Mouse (Mus musculus) T-helper 17 cell (primary cell): ENCODE measurements at regions not wholly inside any gene's neighbourhood (a gene's known extent, or its start where the extent isn't known, plus 50 kb on each side); places are given as distances from the start of the nearest gene placed in this dataset.

Experiments
- in situ Hi-C, 2 experiments: fragments of 300-600 bp; cut with MboI, MseI; formaldehyde crosslinking; loops; 1 replicate in 1 of 2; 2 replicates in 1 of 2; pipeline ENCODE4 v1.15.1; 2025; ENCODE audit warnings: high pct_unique_total_duplicates in 2 of 2

DNA sequence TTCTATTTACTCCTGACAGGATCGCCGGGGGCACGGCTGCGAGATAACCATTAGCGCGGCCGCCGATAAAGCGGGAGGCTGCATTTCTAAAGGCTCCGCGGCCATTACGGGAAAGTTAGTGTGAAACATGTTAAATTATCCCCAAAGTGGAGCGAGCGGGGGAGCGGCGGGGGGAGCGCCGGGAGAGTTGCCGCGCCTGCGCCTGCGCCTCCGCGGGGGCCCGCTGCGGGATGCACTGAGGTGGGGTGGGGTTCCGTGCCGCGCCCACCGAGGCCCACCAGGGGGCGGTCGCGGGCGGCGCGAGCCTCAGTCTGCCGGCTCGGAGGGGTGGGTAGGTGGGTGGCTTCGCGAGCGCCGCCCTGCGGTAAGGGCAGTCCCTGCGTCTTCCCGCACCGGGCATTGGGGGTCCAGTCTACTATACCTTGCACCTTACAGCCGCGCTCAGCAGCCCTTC lies 71.8 kb upstream of the Pax2 start:
- in situ Hi-C loops, result no loop called here

DNA sequence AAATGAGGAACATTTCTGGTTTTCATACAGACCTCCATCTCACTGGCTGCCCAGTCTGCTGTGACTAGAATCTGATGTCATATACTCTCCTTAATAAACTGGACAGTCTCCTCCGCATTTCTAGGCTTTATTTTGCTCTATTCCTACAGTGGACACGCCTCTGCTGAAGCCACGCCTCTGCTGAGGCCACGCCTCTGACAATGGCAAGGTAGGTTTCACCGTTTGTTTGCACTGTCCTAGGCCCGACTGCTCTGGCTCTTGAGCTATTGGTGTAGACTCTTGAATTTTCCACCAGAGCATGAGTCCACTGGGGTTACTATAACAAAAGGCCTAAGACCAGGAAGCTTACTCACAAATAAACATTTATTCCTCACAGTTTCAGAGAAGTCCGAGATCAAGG lies 69.8 kb upstream of the Pax2 start:
- in situ Hi-C loops, result no loop called here

DNA sequence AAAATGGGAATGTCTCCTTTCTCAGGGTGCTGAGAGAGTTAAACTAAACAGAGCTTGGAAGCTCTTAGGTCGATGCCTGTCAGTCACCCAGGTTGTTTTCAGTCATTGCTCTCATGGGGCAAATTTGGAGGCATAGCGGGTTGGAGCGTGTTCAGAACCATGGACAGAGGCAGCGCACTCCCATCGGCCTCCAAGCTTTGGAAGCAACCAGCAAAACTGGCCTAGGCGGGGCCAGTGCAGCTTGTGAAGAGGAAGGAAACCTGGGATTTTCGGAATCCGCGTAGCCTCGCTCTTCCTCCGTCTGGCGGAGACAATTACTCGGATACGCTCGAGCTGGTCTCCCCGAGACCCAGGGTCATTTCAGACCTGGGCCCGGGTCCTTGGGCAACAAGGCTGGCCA lies 63.4 kb upstream of the Pax2 start:
- in situ Hi-C loops, result loop anchor here in 1 of 2 experiments (5.0 kb wide), 1 partner anchor 50 kb away; no protein-coding TSS in a partner anchor

DNA sequence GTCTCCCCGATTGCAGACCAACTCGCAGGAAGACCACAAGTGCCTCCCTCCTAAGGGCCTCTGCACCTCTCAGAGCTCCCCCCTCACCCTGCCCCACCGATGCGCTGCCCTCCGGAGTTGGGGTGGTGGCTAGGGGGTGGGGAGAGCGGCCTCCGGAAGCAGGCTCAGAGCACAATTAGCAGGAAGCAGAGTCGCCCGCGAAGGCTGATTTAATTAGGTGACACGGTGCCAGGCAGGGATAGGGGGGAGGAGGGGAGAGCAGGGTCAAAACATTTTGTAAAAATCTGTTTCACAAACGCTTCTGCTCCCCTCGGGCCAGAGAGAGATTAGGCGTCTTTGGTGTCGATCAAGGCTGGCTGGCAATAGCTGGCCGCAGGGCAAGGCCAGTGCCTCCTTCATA lies 63.0 kb upstream of the Pax2 start:
- in situ Hi-C loops, result loop anchor here in 1 of 2 experiments (5.0 kb wide), 1 partner anchor 49 kb away; no protein-coding TSS in a partner anchor

DNA sequence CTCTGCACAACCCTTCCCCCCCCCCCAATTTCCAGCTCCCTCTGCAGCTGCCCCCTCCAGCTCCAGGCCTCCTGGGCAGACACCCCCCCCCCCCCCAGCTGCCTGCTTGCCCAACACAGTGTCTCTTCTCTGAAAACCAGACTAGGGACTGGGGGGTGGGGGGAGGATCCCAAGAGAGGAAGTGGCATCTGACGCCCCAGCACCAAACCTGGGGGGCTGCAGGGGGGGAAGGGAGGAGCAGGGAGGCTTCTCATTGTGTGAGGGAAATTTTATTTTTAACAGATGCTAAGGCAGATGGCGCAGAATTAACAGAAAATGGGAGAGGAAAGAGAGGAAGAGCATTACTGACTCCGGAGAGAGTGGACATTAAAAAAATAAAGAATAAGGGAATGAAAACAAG lies 60.5 kb upstream of the Pax2 start:
- in situ Hi-C loops, result no loop called here

DNA sequence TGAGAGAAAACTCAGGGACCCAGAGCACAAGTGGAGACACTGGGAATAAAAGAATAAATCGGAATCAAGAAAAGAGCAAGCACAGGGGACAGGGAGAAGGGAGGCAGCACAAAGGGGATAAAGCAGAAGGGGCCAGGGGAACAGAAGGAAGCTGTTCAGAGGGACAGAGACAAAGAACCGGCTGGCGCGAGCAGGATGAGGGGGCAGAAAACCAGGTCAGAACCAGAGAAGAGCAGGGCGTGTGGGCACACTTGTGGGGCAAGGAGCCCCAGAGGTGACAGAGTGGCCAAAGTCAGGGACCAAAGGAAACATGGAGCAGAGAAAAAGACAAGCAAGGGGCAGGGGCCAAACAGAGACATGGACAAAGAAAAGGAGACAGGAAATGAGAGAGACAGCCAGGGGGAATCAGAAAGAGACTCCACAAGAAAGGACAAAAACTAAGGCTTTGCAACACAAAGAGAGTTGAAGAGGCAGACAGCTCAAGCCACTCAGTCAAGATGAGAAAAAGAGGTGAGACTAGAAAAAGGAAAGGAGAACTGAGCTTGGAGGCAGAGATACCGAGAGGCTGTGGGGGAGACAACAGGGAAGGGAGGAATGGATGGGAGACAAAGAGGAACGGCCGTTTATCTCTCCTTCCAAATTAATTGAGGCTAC lies 59.7 kb upstream of the Pax2 start:
- in situ Hi-C loops, result no loop called here

DNA sequence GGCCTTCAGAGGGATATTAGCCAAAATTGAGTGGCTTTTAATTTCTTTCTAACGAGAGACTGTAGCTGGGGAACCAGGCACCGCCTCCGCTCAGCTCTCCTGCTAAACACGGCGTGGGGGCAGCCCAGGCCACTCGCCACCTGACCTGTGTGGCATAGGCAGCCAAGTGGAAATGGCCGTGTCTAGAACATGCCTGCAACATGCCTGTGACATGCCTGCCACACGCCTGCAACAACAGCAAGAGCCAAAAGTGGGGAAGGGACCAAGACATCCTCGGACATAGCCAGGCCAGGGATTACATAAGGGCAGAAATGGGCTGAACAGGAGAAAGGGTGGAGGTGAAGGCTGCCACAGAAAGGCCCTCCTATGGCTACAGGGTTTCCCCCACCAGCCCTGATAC lies 59.1 kb upstream of the Pax2 start:
- in situ Hi-C loops, result no loop called here

DNA sequence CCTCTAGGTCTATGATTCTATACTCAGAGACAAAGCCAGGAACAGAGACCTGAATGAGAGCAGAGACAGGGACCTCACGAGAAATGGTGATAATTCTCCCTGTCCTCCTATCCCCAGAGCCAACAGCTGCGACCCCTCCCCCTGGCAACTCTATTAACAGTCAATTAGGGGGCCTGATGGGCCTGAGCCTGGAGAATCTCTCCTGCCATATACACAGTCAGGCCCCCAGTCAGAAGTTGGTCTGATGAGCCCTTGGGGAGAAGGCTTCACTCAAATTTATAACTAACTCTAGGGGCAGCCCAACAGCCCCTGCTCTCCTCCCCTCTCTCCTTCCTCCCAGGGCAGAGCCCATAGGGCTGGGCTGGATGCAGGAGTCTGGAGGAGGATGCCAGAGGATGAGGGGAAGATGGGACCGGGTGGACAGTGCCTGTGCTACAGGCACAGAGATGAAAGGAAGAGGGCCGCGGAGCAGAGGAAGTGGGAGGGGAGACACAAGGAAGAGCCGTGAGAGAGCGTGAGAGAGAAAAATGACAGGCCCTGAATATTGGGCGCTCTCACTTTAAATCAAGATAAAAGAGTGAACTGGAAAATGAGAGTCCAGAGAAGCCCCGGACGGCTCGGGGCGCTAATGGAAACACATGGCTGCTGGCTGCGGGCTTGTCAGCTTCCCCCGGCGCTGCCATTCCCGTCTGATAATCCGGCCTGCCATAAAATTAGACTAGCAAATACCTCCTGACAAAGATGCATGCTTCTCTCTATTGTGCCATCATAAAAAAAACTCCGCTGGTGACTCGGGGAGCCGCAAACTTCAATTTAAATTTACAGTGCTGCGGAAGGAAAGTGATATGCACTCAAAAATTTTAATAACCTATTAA lies 57.2 kb upstream of the Pax2 start:
- in situ Hi-C loops, result no loop called here
